Mouse (Mus musculus) lung, adult 2 months (tissue): Measurements from ENCODE around the gene Bpgm. TPM values are rescaled to one million over a fixed set of nuclear protein-coding genes. Genes with fewer than 3 reads are reported as not detected.
A peak's percentile ranks its signal among the peaks of the same experiment; 100 is the strongest.

Experiments used
- DNase-seq: peaks from one replicate; pipeline ENCODE4 v3.0.0; 2022
- H3K4me1 ChIP-seq: fragments of 200-500 bp; 2 replicates; pipeline ENCODE4 v1.6.1; 2011; ENCODE audit warnings: low read length; ENCODE audit not compliant: control insufficient read depth, insufficient read depth
- H3K4me3 ChIP-seq: fragments of 200-500 bp; replicated peaks from 2 replicates; pipeline ENCODE3; 2011; ENCODE audit warnings: low read depth, mild to moderate bottlenecking, control low read depth, low read length; ENCODE audit errors: extremely low read depth
- CTCF ChIP-seq: fragments of 200-500 bp; IDR thresholded peaks from 2 replicates; pipeline ENCODE4 v1.5.1; 2011; ENCODE audit warnings: mild to moderate bottlenecking, low read length, control low read depth; ENCODE audit not compliant: insufficient read depth
- POLR2A ChIP-seq: fragments of 200-500 bp; IDR thresholded peaks from 2 replicates; pipeline ENCODE4 v1.6.1; 2011; ENCODE audit warnings: low read depth, mild to moderate bottlenecking, control low read depth, low read length, borderline replicate concordance; ENCODE audit errors: extremely low read depth
- WGBS: fragments of 180-500 bp; shearing (Covaris S2); methylation state at CpG from one replicate; pipeline ENCODE4 v1.1.7; 2018; 5-methylcytosine and 5-hydroxymethylcytosine counted together
- polyA plus RNA-seq: library from polyadenylated mRNA; depleted of rRNA; stranded (reverse); fragments of >200 nt; gene quantifications from 2 replicates; pipeline ENCODE4 v1.2.3, GENCODE M21; 2012

The Bpgm gene
- polyA plus RNA-seq, 1 experiment = 23.2 TPM

GRCm38 (mm10) chr6:34520912-34521311 lies 44.9 kb downstream of the Bpgm start:
- no peak overlapping the region for H3K4me3 ChIP-seq
- no peak for DNase-seq
- H3K4me1 ChIP-seq = no peaks in the 10 kb centered on the region
- WGBS = 47% methylated on average over 6 of the region's 6 CpGs
- TF ChIP-seq CTCF = no peak
- no peak for TF ChIP-seq POLR2A

- H3K4me3 ChIP-seq = no peak overlapping the region
- H3K4me1 ChIP-seq = no peaks in the 10 kb centered on the region
- 71% methylated on average over 5 of the region's 5 CpGs for WGBS
- TF ChIP-seq POLR2A (no peak), CTCF (no peak)
- no peak for DNase-seq
Observed at GRCm38 (mm10) chr6:34523476-34523875, 47.5 kb downstream of the Bpgm start.

DNA sequence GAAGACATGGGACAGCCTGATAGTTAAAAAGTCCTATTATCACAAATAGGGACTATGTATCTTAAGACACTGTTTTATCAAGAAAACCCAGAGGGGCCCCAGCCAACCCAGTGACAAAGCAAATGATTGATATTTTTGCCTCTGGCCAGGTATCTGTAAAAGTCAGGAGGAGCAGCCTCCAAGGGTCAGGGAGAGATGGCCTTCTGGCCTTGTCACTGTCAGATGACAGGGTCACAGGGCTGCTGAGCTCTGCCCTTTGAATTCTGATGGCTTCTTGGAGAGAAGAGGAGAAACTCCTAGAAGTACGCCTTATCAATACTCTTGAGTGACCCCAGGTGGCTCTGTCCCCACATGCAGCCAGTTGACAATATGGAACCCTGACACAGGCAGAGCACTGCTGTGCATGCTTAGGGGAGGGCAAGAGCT lies 49.5 kb downstream of the Bpgm start:
- no peak for TF ChIP-seq POLR2A
- TF ChIP-seq CTCF = no peak
- no peak for DNase-seq
- Histone ChIP-seq H3K4me3 (no peak overlapping the region), H3K4me1 (no peaks in the 10 kb centered on the region)
- 89% methylated on average over 1 of the region's 1 CpGs for WGBS

DNA sequence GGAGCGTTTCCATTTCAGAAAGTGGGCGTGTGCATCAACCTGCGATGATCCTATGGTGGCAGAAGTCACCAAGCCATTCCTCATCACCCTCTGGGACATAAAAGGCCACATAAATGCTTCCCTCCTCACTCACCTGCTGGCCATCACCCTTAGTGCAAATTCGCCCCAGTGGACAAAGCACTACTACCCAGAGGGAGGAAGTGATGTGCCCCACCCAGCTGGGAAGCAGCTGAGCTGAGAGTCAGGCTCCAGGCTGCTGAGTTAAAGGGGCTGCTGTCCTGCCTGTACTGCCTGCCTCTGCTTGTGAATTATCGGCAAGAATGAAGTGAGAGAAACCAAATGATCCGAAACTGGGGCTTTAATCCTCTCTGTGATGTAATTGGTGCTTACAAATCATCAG lies 49.9 kb downstream of the Bpgm start:
- TF ChIP-seq POLR2A (no peak), CTCF (no peak)

GRCm38 (mm10) chr6:34526389-34526788 lies 50.4 kb downstream of the Bpgm start:
- WGBS = 83% methylated on average over 3 of the region's 3 CpGs
- Histone ChIP-seq H3K4me3 (no peak overlapping the region), H3K4me1 (no peaks in the 10 kb centered on the region)
- DNase-seq = no peak
- TF ChIP-seq CTCF (no peak), POLR2A (no peak)

More for the DNA sequence above, 49.9 kb downstream of the Bpgm start:
- Histone ChIP-seq H3K4me3 (no peak overlapping the region), H3K4me1 (no peaks in the 10 kb centered on the region)
- DNase-seq = no peak
- WGBS = 79% methylated on average over 6 of the region's 6 CpGs

GRCm38 (mm10) chr6:34528131-34528530 lies 52.1 kb downstream of the Bpgm start:
- TF ChIP-seq POLR2A (no peak), CTCF (no peak)
- 78% methylated on average over 2 of the region's 2 CpGs for WGBS
- no peak for DNase-seq

DNA sequence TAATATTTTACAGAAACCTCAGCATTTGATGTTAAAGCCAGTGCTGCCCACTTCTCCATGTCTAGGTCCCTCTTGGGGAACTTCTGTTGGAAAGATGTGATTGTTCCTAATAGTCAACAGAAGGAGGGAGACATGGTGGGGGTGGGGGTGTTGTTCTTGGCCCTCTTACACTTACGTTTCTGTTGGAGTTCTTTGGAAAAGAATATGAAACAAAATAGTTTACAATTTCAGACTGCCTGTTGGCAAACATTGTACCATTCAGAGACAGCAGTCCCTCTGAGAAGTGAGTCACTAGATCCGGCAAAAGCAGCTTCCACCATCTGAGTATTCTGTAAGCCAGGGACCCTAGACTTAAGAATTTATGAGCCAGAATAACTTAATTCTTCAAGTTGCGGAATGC lies 54.0 kb downstream of the Bpgm start:
- H3K4me1 ChIP-seq = no peaks in the 10 kb centered on the region
- DNase-seq = no peak
- no peak for TF ChIP-seq CTCF
- no peak for TF ChIP-seq POLR2A
- no peak overlapping the region for H3K4me3 ChIP-seq
- 54% methylated on average over 3 of the region's 3 CpGs for WGBS

More at GRCm38 (mm10) chr6:34528131-34528530, 52.1 kb downstream of the Bpgm start:
- Histone ChIP-seq H3K4me1 (no peaks in the 10 kb centered on the region), H3K4me3 (no peak overlapping the region)

GRCm38 (mm10) chr6:34533055-34533454 lies 57.0 kb downstream of the Bpgm start:
- H3K4me1 ChIP-seq = no peaks in the 10 kb centered on the region
- 91% methylated on average over 1 of the region's 1 CpGs for WGBS
- TF ChIP-seq POLR2A = no peak
- TF ChIP-seq CTCF = no peak
- no peak overlapping the region for H3K4me3 ChIP-seq
- no peak for DNase-seq

DNA sequence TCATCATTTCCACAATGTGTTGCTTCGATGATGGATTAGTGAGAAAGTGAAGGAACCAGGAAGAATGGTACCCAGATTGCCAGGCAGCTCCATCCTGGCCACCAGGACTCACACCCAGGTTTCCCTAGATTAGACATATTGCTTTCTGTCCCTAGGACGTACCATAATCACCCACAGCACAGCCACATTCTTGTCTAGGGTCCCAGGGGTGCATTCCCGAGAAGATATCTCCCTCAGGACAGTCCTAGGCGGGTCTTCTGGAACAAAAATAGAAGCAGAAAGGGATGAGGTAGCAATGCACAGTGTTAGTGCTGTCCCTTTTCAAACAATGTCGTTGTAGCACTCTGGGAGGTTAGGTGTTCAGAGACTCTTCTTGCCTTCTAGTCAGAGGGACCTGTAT lies 57.9 kb downstream of the Bpgm start:
- 64% methylated on average over 5 of the region's 5 CpGs for WGBS
- no peak for DNase-seq
- H3K4me1 ChIP-seq = no peaks in the 10 kb centered on the region
- no peak overlapping the region for H3K4me3 ChIP-seq
- TF ChIP-seq CTCF = no peak
- TF ChIP-seq POLR2A = no peak

GRCm38 (mm10) chr6:34542866-34543265 lies 66.9 kb downstream of the Bpgm start:
- WGBS = 46% methylated on average over 4 of the region's 4 CpGs

More at GRCm38 (mm10) chr6:34542866-34543265, 66.9 kb downstream of the Bpgm start:
- peaks cover 7% of the 10 kb centered on the region for H3K4me1 ChIP-seq
- H3K4me3 ChIP-seq = no peak overlapping the region
- no peak for TF ChIP-seq CTCF
- no peak for TF ChIP-seq POLR2A
- peak; percentile 39 for DNase-seq
